Mouse (Mus musculus) cortical plate, adult 2 months (tissue): ENCODE measurements around the gene 1700016C15Rik. TPM values are rescaled to one million over a fixed set of nuclear protein-coding genes. Genes with fewer than 3 reads are reported as not detected.

Source experiments
- H3K27ac ChIP-seq: fragments of 200-500 bp; 2 replicates; pipeline ENCODE4 v1.5.1; 2012; ENCODE audit warnings: low read length, control low read depth, inconsistent platforms; ENCODE audit not compliant: insufficient read depth
- H3K4me1 ChIP-seq: fragments of 200-500 bp; 2 replicates; pipeline ENCODE4 v1.6.1; 2011; ENCODE audit warnings: low read length; ENCODE audit not compliant: control insufficient read depth, insufficient read depth
- H3K4me3 ChIP-seq: fragments of 200-500 bp; 2 replicates; pipeline ENCODE4 v1.5.1; 2011; ENCODE audit warnings: mild to moderate bottlenecking, low read length, control low read depth; ENCODE audit not compliant: insufficient read depth
- CTCF ChIP-seq: fragments of 200-500 bp; IDR thresholded peaks from 2 replicates; pipeline ENCODE4 v1.5.1; 2011; ENCODE audit warnings: mild to moderate bottlenecking, control low read depth, low read length; ENCODE audit not compliant: insufficient read depth; ENCODE audit errors: extremely low read depth
- POLR2A ChIP-seq: fragments of 200-500 bp; IDR thresholded peaks from 2 replicates; pipeline ENCODE4 v1.6.1; 2011; ENCODE audit warnings: mild to moderate bottlenecking, low read length, control low read depth; ENCODE audit not compliant: insufficient read depth; ENCODE audit errors: extremely low read depth
- polyA plus RNA-seq: library from polyadenylated mRNA; depleted of rRNA; stranded (reverse); fragments of >200 nt; gene quantifications from 2 replicates; pipeline ENCODE4 v1.2.3, GENCODE M21; 2012

The 1700016C15Rik gene
- polyA plus RNA-seq, 1 experiment: not detected

- TF ChIP-seq POLR2A (no peak), CTCF (no peak)
- Histone ChIP-seq H3K27ac (no peak overlapping the region), H3K4me1 (no peaks in the 10 kb centered on the region), H3K4me3 (no peak overlapping the region)
Measured at GRCm38 (mm10) chr1:177716448-177716847, 13.2 kb upstream of the 1700016C15Rik start.

GRCm38 (mm10) chr1:177717057-177717835 is 12.4 kb upstream of the 1700016C15Rik start:
- Histone ChIP-seq H3K4me1 (no peaks in the 10 kb centered on the region), H3K4me3 (no peak overlapping the region), H3K27ac (no peak overlapping the region)
- no peak for TF ChIP-seq POLR2A
- TF ChIP-seq CTCF: no peak

DNA sequence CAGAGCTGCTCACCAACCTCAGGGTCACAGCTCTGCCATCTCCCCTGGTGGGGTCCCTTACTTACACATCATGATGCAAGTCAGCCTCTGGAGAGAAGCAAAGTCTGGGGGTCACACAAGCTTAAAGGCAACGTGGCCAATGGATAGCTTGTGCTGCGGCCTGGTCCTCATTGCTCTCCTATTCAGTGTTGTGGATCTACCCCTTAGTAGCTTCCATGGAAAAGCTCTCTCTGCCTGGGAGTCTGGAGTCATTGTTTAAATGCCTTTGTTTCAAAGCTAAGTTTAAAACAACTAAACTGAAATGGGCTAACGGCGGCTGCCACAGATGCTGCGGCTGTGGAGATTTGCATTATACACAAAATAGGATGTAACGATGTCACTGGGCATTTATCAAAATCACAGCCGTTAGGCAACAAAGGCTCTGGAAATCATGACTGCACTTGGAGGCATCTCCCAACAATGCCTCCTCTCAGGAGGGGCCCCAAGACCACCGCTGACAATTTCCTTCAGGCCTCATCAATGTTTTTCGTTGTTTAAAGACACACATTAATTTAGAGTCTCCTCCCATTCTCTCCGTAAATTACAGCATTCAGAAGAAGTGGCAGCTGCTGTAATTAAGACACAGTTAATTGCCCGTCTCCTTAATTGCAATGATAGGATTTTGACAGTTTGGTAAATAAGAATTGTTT is 11.1 kb upstream of the 1700016C15Rik start:
- TF ChIP-seq CTCF: no peak
- no peak for TF ChIP-seq POLR2A
- Histone ChIP-seq H3K27ac (no peak overlapping the region), H3K4me3 (no peak overlapping the region), H3K4me1 (no peaks in the 10 kb centered on the region)

DNA sequence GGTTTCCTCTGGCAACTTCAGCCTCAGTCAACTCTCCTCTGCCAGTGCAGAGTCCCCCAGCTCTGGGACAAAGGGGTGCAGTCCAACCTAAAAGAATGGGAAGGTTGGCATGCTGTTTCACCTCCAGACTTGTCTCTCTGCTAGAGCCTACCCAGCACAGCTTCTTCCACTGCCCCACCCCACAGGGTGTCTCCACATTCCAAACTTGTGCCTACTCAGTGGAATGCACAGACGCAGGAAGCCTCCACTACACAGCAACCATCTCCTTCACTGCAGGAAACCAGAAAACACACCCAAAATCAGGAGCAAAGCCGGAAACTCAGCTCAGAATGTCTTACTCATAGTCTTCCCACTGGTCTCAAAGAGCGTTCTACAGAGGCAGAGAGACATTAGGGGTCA is 10.6 kb upstream of the 1700016C15Rik start:
- Histone ChIP-seq H3K4me3 (no peak overlapping the region), H3K4me1 (no peaks in the 10 kb centered on the region), H3K27ac (no peak overlapping the region)
- TF ChIP-seq CTCF: no peak
- no peak for TF ChIP-seq POLR2A

GRCm38 (mm10) chr1:177723786-177724185 is 5.8 kb upstream of the 1700016C15Rik start:
- Histone ChIP-seq H3K4me1 (no peaks in the 10 kb centered on the region), H3K27ac (no peak overlapping the region), H3K4me3 (no peak overlapping the region)
- TF ChIP-seq CTCF (no peak), POLR2A (no peak)

GRCm38 (mm10) chr1:177726870-177727269 is 2.7 kb upstream of the 1700016C15Rik start:
- Histone ChIP-seq H3K27ac (no peak overlapping the region), H3K4me3 (no peak overlapping the region), H3K4me1 (no peaks in the 10 kb centered on the region)
- no peak for TF ChIP-seq POLR2A
- TF ChIP-seq CTCF: no peak

- Histone ChIP-seq H3K4me3 (no peak overlapping the region), H3K27ac (no peak overlapping the region), H3K4me1 (no peaks in the 10 kb centered on the region)
- TF ChIP-seq POLR2A: no peak
- TF ChIP-seq CTCF: no peak
Measured at GRCm38 (mm10) chr1:177727883-177728525, 1.6 kb upstream of the 1700016C15Rik start.

- no peak overlapping the region for H3K4me3 ChIP-seq
- no peak overlapping the region for H3K27ac ChIP-seq
- H3K4me1 ChIP-seq: no peaks in the 10 kb centered on the region
- TF ChIP-seq POLR2A (no peak), CTCF (no peak)
Measured at GRCm38 (mm10) chr1:177731973-177732372, 2.4 kb downstream of the 1700016C15Rik start.

DNA sequence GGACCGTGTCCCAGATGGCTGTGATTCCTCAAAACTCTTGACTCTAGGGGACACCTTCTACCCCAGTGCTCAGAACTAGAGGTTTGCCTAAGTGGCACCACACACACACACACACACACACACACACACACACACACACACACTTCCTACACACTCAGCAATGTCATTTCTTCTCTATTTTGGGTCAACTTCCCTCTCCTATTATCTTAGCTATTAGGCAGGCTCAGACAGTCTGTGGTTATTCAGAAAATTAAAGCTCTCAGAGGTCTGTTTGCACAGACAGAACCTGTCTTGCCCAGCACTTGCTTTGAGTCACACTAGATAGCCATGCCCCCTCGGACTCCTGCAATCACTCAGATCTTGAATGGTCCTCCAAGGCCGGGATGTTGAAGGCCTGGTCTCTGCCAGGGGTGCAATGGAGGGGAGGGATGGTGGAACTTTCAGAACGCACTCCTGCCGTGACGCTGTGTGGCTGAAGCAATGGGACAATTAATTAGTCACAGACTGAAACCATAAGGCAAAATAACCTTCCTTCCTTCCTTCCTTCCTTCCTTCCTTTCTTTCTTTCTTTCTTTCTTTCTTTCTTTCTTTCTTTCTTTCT is 8.0 kb downstream of the 1700016C15Rik start:
- no peak overlapping the region for H3K27ac ChIP-seq
- H3K4me3 ChIP-seq: no peak overlapping the region
- H3K4me1 ChIP-seq: no peaks in the 10 kb centered on the region
- TF ChIP-seq CTCF (no peak), POLR2A (no peak)
